Mouse (Mus musculus) spleen, postnatal 36 days (tissue): ENCODE data around the gene Ip6k3.
A peak's percentile ranks its signal among the peaks of the same experiment; 100 is the strongest.

ENCODE experiments used
- DNase-seq, 2 experiments: peaks; one replicate each; pipeline ENCODE4 v3.0.0; 2022; ENCODE audit warnings: low spot score in 2 of 2, mixed read lengths in 1 of 2

Ip6k3 gene

DNA sequence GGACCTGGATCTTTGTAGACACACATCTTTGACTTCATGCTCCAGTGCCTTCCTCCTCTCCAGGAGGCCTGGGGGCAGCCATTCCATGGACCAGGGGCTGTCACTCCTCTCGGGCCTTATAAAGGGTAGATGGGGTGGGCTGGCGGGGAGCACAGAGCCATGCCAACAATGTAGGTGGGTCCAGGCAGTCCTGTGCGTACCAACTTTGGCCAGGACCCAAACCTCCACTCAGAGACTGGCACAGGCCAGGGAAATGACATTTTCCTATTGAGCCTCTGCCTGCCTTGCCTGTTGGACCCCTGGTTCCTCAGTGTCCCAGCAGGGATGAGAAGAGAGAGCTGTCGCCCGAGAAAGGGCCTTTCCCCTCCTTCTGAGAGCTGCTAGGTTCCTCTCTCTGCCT is 14.8 kb upstream of the Ip6k3 start:
- DNase-seq: no peak

DNA sequence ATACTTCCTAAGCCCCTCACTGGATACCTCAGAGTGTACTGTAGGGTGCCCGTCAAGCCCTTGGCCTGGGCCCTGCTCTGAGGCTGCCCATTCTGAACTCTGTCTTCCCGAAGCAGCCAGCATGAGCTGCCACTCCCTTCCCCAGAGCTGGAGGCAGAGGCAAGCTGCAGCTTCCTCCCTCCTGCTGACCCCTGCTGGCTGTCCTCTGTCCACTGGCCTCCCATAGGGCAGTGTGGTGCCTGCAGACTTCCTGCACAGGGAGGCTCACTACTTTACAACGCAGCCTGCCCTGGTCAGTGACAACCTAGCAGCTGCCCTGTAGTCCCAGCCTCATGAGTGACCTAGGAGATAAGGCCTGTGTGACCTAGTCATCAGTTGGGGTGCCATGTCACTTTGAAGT is 14.1 kb upstream of the Ip6k3 start:
- DNase-seq: no peak

DNA sequence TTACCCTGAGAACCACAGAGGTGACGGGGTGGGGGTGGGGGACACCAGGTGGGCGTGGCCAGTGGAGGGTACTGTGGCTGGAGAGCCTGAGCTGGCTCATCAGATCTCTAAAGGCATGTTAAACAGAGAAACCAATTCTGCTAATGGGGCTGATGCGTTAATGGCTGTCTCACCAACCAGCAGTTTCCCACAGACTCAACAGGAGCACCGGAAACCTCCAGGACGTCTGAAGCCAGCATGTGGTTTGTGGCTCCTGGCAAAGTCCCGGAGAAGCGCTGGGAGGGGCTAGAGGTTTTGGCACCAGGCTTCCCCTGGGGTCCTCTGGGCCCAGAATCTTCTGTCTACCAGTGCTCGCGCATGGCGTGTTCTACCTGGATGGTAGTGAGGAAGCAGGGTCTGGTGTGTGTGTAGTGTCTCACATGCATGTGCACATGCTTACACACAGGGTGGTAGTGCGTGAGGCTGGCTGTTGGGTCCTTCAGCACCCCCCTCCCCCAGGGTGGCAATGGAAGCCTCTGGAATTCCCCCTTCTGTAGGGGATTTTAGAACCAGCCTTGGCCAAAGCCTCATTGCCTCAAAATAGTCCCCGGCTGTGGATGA is 12.2 kb upstream of the Ip6k3 start:
- DNase-seq: no peak

DNA sequence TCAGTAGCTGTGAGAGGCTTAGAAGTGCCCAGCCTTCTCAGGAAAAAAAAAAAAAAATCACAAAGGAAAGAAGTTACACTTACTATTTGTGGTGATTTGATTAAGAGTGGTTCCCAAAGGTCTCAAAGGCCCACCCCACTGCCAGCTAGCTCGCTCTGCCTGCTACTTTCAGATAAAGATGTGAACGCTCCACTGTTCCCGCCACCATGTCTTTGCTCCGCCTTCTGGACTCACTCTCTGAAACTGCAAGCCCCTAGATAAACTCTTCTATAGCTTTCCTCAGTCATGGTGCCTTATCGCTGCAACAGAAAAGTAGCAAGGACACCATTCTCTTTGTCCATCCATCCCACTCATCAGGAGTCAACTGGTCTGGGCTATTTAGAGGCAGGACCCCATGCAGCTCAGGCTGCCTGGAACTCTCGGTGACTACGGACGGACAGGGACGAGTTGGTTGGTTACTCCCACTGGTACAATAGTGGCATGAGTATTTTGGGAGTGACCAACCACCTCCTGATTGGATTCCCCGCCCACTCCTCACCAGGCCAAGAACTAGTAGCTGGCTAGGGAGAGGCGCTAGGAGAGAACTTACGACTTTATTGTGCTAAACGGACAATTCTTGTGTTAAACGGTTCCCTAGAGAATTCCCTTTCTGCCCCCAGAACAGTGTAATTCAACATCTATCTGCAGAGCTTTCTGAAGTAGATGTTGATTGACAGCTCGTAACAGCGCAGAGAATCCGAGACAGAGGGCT is 11.0 kb upstream of the Ip6k3 start:
- no peak for DNase-seq

DNA sequence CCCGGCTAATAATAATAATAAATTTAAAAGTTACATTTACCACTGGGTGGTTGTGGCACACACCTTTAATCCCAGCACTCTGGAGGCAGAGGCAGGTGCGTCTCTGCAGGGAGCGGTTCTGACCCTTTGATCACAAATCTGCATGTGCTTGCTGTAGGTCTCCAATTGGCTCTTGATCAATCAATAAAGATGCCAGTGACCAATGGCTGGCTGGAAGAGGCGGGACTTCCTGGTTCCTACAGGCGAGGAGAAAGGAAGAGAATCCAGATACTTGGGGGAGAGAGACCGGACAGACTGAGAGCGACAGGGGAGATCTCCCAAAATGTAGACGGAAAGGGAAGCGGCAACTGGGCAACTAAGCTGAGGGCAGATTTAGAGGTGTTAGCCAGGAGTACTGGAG is 10.4 kb upstream of the Ip6k3 start:
- no peak for DNase-seq

DNA sequence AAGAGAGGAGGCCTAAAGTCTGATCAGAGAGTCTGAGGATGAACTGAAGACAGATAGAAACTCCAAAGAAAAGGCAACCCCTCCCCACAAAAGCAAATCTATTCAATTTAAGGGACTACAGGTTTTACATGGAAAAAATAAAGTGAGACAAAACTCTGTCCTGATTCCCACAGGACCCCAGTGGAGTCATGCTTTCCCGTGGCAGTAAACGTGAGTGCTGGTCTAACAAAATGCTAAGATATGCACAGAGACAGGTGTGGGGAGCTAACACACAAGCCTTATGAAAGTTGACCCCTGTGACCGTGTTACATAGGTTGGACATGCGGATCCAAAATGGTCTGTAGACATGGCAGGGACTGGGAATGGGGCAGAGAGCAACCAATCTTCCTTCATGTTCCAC is 9.2 kb upstream of the Ip6k3 start:
- DNase-seq: no peak

DNA sequence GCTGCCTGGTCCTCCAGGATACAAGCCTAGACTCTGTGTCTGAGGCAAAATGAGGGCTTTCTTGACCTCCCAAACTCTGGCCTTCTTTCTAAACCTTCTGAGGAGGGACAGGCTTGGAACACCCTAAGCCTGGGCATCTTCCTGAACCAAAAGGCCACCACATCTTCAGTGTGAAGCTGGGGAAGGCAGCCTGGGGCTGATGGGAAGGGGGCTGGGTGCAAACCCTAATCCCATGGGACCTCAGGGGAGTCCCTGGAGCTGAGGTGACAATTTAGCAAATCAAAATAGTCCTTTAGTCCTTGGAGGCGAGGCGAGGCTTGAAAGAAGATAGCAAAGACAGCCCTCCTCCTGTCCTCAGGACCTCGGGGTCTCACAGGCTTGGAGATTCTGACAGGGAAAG is 8.7 kb upstream of the Ip6k3 start:
- DNase-seq: no peak

DNA sequence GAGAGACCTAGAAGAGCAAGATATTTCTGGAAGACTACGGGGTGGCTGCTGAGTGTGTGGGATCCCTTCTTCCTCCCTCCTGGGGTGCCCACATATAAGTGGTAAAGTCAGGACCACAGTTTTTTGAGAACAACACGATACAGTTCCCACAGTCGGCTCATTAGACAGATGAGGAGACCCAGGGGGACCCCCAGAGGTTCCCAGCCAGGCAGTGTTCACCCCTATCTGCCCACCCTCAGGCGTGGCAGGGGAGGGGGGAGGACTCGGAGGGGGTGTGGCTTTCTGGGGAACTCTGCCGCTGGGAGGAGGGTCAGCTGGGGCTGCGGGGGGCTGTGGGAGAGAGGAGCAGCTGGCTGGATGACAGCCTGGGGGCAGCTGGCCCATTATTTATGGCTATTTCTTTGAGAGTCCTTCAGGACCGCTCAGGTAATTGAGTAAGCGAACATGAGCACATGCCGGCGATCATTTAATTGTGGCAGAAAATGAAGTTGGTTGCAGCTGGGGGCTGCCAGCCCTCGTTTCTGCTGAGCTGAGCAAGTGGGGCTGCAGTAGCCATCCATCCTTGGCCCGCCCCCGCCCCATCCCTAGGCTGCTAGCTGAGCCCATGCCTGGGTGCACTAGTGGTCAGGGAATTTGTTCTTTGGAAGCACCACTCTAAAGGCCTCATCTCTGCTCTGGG is 7.7 kb upstream of the Ip6k3 start:
- DNase-seq: no peak

DNA sequence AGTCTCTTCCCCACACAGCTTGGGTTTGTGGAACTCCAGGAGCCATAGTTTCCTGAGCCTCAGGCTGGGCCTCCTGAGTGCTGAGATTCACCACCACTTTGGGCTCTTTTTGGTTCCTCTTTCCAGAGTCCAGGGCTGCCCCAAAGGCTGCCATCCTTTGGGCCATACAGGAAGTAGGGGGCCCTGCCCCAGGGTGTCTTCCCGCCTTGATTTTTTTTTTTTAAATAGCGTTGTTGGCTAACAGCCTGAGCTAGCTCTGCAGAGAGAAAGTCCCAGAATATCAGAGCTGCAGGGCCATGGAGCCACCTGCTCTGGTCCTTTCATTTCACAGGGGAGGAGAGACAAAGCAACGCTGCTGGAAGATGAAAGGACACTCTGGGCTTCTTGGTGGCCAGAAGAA is 6.1 kb upstream of the Ip6k3 start:
- peak in 1 of 2 experiments; percentile 38 for DNase-seq

DNA sequence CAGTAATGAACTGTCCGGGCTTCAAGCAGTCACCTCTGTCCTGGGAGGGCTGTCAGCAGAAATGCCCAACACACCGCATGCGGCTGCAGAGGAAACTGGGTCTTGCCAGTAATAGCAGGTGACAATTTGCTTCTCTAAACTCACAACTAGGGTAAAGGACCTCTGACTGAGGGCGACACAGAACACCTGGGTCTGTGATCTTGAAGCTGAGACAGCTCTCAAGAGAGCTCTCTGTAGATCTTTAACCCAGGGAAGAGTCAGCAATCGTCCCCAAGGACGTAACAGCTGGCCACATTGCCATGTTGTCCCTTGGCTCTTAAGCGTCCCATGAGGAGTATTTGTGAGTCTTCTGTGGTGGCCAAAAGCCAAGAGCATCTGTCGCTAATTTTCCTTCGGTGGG is 4.9 kb upstream of the Ip6k3 start:
- DNase-seq: no peak

DNA sequence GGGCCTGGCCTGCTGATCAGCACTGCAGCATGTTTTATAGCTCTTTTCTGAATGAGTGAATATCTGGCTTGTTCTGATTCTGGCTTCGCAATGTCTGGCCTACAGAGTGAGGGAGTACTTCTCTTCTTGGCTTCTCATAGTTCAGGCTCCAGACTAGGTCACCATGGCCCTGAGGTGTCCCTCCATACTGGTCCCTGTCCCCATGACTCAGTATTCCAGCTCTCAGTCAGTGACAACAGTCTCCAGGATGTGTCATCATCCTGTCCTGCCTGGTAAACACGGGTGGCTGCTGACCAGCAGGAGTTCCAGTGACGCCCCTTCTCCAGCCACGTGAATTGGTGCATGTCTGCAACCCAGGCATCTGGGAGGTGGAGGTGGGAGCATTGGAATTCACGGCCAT is 3.5 kb upstream of the Ip6k3 start:
- DNase-seq: no peak

DNA sequence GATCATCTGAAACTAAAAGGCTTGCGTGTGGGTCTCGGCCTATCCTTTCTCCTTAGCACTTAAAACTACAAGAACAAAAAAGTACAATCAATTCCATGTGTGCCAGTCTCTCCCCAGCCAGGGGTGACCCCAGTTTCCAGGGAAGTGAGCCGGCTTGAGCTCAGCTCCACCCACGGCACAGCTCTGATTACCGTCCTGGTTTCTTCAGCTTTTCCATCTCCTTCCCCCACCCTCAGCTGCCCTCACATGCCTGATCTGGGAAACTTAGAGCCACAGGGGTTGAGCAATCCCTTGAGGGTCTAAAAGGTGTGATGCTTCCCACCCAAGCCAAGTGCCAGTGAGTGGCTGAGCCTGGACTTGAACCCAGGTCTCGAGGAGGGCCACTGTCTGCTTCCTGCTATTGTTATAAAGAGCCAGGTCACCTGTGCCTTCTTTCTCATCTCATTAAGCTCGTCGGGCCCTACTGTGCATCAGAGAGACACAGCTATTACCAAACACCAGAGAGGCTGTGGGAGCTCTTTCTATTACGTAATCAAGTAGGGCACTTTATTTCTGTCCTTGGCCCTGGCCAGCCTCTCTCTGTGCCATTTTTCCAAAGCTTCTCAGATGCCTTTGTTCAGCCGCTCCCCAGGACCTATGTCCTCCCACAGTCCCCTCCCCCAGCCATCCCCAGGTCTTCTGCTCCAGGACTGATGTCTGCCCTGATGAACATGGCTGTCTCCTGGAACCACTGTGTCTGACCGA is 2.5 kb upstream of the Ip6k3 start:
- no peak for DNase-seq

DNA sequence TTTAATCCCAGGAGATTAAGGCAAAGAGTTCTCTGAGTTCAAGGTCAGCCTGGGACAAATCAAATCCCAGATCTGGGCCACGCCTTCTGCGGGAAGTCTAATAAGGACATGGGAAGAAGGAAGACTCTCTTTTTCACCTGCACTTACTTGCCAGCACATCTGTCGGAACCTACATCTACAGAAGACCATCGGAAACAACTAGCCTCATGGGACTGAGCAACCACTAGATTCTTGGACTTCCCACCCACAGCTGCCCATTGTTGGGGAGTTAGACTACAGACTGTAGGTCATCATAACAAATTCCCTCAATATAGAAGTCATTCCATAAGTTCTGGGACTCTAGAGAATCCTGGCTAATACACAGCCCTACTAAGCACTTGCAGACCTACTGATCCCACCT is 974 bp upstream of the Ip6k3 start:
- DNase-seq: no peak

DNA sequence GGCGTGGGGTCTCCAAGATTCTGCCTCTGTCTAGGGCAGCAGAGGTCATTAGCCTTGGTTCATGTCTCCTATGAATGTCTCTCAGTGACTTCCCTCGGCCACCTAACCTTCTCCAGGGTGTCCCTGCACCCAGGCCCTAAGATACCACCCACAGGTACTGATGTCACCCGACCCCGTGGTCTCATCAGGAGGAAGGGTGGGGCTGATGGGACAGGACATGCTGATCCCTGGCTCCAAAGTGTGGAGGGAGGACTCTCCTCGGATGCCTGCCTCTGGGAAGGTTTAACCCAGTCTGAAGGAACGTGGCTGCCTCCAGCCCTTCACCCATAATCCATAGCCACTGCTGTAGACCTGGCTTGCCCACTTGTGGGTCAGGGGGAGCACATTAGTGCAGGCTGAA is 694 bp downstream of the Ip6k3 start:
- DNase-seq: no peak

DNA sequence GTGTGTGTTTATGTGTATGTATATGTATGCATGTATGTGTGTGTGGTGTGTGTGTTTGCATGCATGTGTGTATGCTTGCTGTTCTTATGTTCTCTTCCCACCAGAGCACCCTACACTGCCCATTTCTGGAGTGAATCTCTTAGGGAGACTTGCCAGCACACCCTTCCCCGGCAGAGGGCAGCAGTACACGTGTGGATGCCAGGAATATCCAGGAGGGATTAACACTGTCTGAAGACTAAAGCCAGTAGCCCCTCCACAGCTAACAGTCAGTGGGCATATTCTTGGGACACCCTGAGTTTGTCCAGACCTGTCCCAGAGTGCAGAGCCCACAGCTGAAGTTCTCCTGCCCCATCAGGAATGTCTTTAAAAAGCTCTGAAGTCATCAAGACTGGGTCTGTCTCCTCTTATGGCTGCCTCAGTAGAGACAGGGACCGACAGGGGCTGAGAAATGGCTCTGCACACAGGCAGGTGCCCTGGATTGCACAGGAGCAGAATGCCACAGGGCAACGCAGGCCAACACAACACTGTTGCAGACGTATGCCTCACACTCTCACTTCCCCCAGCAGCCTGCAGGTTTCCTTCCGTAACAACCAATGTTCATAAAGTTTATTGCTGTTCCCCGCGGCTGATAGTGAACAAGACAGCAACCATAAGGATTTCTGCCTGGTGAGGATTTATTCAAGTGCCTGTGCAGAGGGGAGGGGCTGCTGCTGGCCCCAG is 2.4 kb downstream of the Ip6k3 start:
- no peak for DNase-seq

DNA sequence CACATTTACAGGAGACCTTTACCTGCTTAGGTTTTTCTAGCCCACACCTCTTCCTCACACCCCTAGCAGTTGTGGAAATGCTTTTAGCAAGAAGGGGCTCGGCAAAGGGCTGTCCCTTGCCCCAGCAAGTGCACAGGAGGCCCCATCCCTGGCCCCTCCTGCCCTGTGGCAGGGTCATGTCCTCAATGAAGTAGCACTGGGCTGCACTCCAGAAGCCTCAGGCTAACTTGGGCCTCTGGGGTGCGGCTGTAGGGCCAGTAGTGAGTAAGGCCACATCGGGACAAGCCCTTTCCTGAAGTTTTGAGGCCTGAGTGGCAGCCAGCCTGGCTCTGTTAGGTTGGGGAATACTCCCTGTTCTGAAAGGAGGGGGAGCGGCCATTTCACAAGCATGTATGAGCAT is 6.7 kb downstream of the Ip6k3 start:
- no peak for DNase-seq

DNA sequence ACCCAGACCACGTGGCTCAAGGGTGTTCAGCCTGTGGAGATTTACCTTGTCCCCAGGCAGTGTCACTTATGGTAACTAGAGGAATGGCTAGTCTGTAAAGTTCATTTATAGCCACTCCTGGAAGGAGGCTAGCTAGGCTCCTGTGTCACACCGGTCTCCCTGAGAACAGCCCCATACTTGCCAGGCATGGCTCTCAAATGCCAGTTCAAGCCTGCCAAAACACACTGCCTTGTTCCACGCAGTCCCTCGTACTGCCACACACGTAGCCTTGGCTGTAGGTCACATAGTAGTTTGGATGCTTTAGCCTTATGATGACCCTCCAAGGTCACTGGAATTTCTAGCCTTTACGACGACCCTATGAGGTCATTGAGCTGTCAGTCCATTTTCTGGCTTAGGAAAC is 8.4 kb downstream of the Ip6k3 start:
- DNase-seq: no peak

DNA sequence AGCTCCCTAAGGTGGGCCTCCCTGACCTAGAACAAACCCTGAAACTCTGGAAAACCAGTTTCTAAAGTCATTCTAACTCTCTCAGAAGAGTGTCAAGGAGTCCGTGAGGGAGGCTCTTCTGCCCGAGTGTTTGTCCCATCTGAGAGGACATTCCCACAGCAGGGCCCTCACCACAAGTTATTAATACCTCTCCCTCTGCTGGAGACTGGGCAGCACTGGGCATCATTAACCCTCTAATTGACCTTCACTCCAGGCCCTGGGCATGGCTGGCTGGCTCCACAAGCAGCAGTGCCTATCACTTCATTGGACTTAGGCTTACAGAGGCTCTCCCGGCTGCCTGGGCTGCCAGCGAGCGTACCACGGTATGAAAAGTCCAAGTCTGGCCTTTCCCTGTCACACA is 9.2 kb downstream of the Ip6k3 start:
- no peak for DNase-seq

DNA sequence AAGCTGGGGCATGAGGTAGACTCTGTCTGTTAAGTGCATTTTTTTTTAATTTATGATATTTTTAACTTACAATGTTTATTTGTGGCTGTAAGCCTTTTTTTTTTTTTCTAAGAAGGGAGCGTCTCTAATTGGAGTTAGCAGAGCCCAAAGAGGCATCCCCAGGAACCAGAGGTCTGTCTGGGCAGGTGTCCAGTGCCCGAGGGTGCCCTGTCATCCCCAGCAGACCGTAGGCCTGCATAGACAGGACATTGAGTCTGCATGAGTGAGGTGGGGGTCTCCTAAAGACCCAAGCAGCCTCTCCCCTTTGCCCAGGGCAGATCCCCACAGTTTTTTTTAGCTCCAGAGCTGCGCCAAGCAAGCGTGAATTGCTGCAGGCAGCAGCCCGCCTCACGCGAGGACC is 11.8 kb downstream of the Ip6k3 start:
- no peak for DNase-seq

DNA sequence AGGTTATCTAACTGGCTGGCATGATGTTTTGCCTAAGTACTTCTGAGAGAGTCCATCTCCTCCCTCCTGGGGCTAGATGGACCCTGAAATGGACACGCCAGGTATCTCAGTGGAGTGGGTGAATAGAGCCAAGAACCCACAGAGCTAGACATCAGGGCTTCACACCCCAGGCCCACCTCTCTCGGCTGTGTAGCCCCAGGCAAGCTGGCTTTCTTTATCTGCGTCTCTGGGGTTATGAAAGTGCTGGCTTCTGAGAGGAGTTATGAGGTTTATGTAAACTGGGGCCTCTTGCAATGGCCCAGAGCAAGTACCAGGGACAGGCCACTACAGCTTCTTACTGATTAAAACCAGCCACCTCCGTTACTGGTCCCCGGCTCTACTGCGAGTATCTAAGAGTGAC is 12.7 kb downstream of the Ip6k3 start:
- DNase-seq: no peak

DNA sequence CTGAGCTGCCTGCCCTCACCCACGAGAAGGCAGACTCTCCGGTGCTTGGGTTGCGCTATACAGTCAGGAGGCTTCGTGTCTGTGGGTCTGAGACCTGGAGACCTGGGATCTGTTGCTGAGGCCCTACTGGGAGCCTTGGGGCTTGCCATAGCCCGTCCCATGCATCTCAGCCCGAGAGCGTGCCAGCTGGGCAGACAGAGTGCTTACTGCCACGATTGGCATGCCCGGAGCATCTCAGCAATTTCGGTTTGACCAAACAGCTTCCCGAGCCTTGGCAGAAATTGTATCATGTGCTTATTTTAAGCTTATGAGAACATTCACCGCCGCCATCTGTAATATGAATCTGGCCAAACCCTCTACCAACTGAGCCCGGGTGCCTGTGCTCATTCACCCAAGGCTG is 13.3 kb downstream of the Ip6k3 start:
- no peak for DNase-seq

DNA sequence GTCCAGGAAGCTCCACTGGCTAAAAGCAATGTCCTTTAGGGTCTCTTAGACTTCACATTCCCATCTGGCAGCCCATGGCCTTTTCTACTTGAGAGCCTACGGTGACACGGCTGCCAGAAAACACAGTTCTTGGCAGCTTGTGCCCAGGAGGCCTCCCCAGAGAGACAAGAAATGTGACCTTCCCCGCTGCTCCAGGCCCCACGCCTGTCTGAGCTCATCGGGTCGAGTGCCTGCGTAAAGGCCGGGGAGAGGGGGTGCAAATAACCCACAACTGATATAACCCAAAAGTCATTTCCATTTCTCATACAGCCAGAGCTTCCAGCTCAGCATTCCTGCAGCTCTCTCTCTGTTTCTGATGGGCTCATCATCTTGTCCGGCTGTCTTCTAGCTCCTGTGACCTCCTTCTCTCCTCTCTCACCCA is 13.8 kb downstream of the Ip6k3 start:
- DNase-seq: no peak
